Mouse (Mus musculus) lung, embryonic 16.5 days (tissue): ENCODE measurements at regions not wholly inside any gene's neighbourhood (a gene's known extent, or its start where the extent isn't known, plus 50 kb on each side); places are given as distances from the start of the nearest gene placed in this dataset.

Experiments used
- ATAC-seq: fragments of 200-750 bp; cut with Nextera tagmentation; 2 replicates; pipeline ENCODE4 v1.8.0; 2017; ENCODE audit warnings: low read depth, mild to moderate bottlenecking, moderate library complexity
- H3K27ac ChIP-seq: fragments of 300-500 bp; sonication (generic); 2 replicates; pipeline ENCODE4 v1.5.1; 2014; ENCODE audit warnings: mild to moderate bottlenecking, control low read depth, low read length
- H3K27me3 ChIP-seq: fragments of 300-500 bp; sonication (generic); 2 replicates; pipeline ENCODE4 v1.6.1; 2014; ENCODE audit warnings: low read depth, low read length, mixed read lengths; ENCODE audit not compliant: control insufficient read depth, insufficient read depth
- H3K36me3 ChIP-seq: fragments of 300-500 bp; sonication (generic); 2 replicates; pipeline ENCODE4 v1.6.1; 2014; ENCODE audit warnings: low read length; ENCODE audit not compliant: control insufficient read depth, insufficient read depth
- H3K4me1 ChIP-seq: fragments of 300-500 bp; sonication (generic); replicated peaks from 2 replicates; pipeline ENCODE4 v1.6.1; 2014; ENCODE audit warnings: low read length, mixed read lengths; ENCODE audit not compliant: control insufficient read depth, insufficient read depth
- H3K4me2 ChIP-seq: fragments of 300-500 bp; sonication (generic); 2 replicates; pipeline ENCODE4 v1.6.1; 2014; ENCODE audit warnings: low read depth, low read length, control low read depth
- H3K4me3 ChIP-seq: fragments of 300-500 bp; sonication (generic); 2 replicates; pipeline ENCODE4 v1.5.1; 2014; ENCODE audit warnings: mild to moderate bottlenecking, low read length, control low read depth
- H3K9ac ChIP-seq: fragments of 300-500 bp; sonication (generic); 2 replicates; pipeline ENCODE4 v1.6.1; 2014; ENCODE audit warnings: low read length, control low read depth
- H3K9me3 ChIP-seq: fragments of 300-500 bp; sonication (generic); 2 replicates; pipeline ENCODE4 v1.6.1; 2016; ENCODE audit warnings: low read length; ENCODE audit not compliant: control insufficient read depth
- WGBS: fragments of 180-500 bp; shearing (Covaris S2); extraction: QIAGEN DNeasy Blood & Tissue Kit; methylation state at CpG from one replicate; pipeline ENCODE4 v1.1.7; 2014; 5-methylcytosine and 5-hydroxymethylcytosine counted together

DNA sequence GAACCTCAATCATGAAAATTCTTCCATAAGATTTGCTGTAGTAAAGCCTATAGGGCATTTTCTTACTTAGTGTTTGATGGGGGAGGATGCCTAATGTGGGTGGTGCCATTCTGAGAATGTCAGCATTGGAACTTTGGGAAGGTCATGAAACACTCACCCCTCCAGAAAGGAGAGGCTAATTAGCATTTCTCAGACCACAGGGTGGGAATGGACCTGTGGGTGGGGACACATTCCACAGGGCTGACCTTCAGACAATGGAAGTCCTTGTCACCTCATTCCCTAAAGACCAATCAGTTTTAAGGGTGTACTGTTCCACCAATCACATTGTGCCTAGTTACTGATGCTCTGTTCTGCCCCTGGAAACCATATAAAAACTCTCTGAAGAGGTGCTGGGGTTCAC lies 541.5 kb upstream of the Nbea start:
- no peaks in the 10 kb centered on the region for H3K9me3 ChIP-seq
- no peaks in the 10 kb centered on the region for H3K36me3 ChIP-seq
- no peaks in the 10 kb centered on the region for H3K27me3 ChIP-seq
- H3K4me2 ChIP-seq, result no peak overlapping the region
- no peak overlapping the region for H3K27ac ChIP-seq
- H3K4me1 ChIP-seq, result no peaks in the 10 kb centered on the region
- H3K4me3 ChIP-seq, result no peak overlapping the region
- H3K9ac ChIP-seq, result no peak overlapping the region
- ATAC-seq, result no peak

DNA sequence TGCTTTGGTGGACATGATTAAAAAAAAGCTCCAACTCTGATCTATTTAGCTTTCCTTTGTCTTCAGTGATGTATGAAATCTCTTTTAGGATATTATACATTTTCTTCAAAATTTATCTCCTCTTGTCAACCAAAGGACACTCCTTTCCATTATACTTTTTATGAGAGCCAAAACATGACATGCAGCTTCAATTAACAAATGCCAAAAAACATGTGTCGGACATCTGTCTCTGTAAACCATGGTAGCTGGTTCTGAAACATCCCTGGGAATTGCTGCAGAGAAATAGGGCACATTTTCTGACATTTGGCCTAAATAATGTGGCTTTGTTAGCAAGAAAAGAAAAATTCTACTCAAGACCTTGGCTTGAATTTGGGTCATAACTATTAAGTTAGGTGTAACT lies 524.8 kb upstream of the Nbea start:
- H3K9me3 ChIP-seq, result no peaks in the 10 kb centered on the region
- H3K27me3 ChIP-seq, result no peaks in the 10 kb centered on the region
- H3K4me3 ChIP-seq, result no peak overlapping the region
- H3K27ac ChIP-seq, result no peak overlapping the region
- no peak overlapping the region for H3K9ac ChIP-seq
- H3K36me3 ChIP-seq, result no peaks in the 10 kb centered on the region
- WGBS, result 76% methylated on average over 1 of the region's 1 CpGs
- no peak for ATAC-seq
- no peaks in the 10 kb centered on the region for H3K4me1 ChIP-seq
- no peak overlapping the region for H3K4me2 ChIP-seq

DNA sequence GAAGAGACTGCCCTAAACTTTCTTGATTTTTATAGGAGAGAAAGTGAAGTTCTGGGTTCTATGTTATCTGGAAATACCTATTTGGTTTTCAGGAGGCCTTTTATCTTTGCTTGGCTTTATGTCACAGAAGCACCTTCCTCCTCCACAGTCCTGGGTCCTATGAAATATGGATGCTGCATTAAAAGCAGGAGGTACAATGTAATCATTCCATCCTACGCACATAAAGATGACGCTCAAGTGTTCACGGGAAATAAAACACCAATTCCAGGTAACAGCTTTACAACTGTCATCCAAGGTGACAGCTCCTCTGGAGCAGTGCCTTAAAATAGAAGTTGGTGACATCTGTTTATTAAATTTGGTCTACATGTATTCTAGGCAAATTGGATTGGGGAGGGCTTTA lies 523.8 kb upstream of the Nbea start:
- Histone ChIP-seq H3K9ac (no peak overlapping the region), H3K27ac (no peak overlapping the region), H3K27me3 (no peaks in the 10 kb centered on the region), H3K4me1 (no peaks in the 10 kb centered on the region), H3K36me3 (no peaks in the 10 kb centered on the region), H3K4me3 (no peak overlapping the region), H3K9me3 (no peaks in the 10 kb centered on the region), H3K4me2 (no peak overlapping the region)
- ATAC-seq, result no peak
- 69% methylated on average over 3 of the region's 3 CpGs for WGBS

DNA sequence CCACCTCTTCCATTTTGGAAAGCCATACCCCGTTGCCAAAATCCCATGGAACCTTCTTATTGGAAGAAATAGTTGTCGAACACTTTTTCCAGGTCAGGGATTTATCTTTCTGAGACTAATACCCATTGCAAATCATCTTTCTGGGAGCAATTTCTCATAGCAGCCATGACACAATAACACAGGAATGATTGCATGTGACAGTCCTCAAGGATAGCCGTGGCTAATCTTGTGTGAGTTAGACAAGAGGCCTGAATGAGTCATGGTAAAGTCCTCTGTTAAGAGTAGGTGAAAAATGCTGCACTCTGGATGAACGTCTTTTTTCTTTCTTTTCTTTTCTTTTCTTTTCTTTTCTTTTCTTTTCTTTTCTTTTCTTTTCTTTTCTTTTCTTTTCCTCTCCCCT lies 522.5 kb upstream of the Nbea start:
- Histone ChIP-seq H3K9ac (no peak overlapping the region), H3K27me3 (no peaks in the 10 kb centered on the region), H3K4me3 (no peak overlapping the region), H3K4me1 (no peaks in the 10 kb centered on the region), H3K36me3 (no peaks in the 10 kb centered on the region), H3K9me3 (no peaks in the 10 kb centered on the region), H3K27ac (no peak overlapping the region), H3K4me2 (no peak overlapping the region)
- WGBS, result 66% methylated on average over 4 of the region's 4 CpGs
- no peak for ATAC-seq

DNA sequence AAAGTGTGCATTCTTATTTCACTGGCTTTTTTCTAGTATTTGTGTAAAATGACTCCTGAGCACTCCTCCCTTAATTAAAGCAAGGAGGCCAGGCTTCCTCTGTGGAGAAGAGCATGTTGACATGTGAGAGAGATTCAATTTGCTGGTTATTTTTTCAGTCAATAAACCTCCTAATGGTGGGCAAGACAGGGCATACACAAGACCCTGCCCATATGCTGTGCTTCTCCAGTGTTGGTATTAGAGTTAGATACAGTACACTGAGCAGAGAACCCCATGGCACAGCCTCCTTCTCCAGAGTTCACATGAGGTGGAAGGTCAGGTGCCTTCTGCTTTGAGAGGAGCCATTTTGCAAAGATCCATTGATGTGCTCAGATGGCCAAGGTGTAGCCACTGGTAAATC lies 515.4 kb upstream of the Nbea start:
- Histone ChIP-seq H3K9me3 (no peaks in the 10 kb centered on the region), H3K36me3 (no peaks in the 10 kb centered on the region), H3K27me3 (no peaks in the 10 kb centered on the region), H3K4me2 (no peak overlapping the region), H3K4me1 (no peaks in the 10 kb centered on the region), H3K4me3 (no peak overlapping the region), H3K27ac (no peak overlapping the region), H3K9ac (no peak overlapping the region)
- no peak for ATAC-seq

DNA sequence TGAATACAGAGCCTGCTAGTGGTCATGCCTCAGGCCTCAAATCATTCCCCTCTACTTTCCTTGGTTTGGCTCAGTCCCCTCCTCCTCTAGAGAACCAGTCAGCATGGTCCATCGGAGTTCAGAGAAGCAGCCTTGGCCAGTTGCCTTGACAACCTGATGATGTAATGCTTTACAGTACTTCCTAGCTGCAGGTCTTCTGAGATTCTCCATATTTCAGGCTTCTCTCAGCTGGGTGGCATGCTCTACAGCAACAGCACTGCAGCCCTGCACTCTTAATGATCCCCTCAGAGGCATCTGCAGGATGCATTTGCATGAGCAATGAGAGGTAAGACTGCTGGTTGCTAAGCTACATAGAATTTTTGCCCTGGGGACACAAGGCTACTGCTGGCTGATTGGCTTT lies 514.7 kb upstream of the Nbea start:
- no peak overlapping the region for H3K4me2 ChIP-seq
- H3K27ac ChIP-seq, result no peak overlapping the region
- H3K9me3 ChIP-seq, result no peaks in the 10 kb centered on the region
- no peaks in the 10 kb centered on the region for H3K27me3 ChIP-seq
- WGBS, result 8% methylated on average over 1 of the region's 1 CpGs
- ATAC-seq, result no peak
- H3K4me3 ChIP-seq, result no peak overlapping the region
- H3K36me3 ChIP-seq, result no peaks in the 10 kb centered on the region
- no peak overlapping the region for H3K9ac ChIP-seq
- H3K4me1 ChIP-seq, result no peaks in the 10 kb centered on the region

DNA sequence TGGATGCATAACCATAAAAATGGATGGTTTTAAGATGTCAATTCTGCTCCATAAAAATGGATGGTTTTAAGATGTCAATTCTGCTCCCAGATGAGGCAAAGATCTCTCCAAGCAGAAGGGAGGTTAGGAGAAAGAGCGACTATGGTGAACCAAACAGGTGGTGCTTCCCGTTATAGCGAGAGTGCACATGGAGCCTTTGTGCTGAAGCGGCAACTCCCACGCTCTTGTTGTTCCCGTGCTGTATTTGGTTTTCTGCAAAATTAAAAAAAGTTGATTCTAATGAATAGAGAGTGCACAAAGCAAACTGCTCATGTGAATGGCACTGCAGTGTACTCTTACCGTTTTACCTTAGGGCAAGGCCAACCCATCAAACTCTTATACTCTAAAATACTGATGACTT lies 497.5 kb upstream of the Nbea start:
- Histone ChIP-seq H3K4me2 (no peak overlapping the region), H3K4me1 (no peaks in the 10 kb centered on the region), H3K27me3 (no peaks in the 10 kb centered on the region), H3K27ac (no peak overlapping the region), H3K36me3 (no peaks in the 10 kb centered on the region), H3K9me3 (no peaks in the 10 kb centered on the region), H3K9ac (no peak overlapping the region), H3K4me3 (no peak overlapping the region)
- no peak for ATAC-seq
- 92% methylated on average over 7 of the region's 7 CpGs for WGBS

DNA sequence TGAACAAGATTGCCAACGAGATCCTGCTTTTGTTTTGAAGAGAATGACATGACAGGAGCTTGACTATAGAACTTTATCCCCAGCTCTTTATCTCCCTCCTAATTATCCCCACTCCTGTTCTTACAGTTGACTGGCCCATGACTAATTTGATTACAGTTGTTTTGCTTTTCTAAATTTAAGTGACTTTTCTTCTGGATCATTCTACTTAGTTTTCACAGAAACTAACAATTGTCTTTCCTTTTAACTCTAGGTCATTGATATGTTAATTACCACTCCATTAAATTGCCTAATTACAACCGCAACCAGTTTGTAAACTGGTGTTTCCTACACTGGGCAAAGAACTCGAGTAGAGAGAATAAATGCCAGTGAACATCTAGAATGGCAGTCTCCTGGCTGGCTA lies 485.3 kb upstream of the Nbea start:
- H3K4me2 ChIP-seq, result no peak overlapping the region
- no peaks in the 10 kb centered on the region for H3K4me1 ChIP-seq
- H3K9me3 ChIP-seq, result no peaks in the 10 kb centered on the region
- no peak overlapping the region for H3K4me3 ChIP-seq
- H3K27me3 ChIP-seq, result no peaks in the 10 kb centered on the region
- no peaks in the 10 kb centered on the region for H3K36me3 ChIP-seq
- ATAC-seq, result no peak
- H3K27ac ChIP-seq, result no peak overlapping the region
- H3K9ac ChIP-seq, result no peak overlapping the region
- WGBS, result 52% methylated on average over 3 of the region's 3 CpGs

DNA sequence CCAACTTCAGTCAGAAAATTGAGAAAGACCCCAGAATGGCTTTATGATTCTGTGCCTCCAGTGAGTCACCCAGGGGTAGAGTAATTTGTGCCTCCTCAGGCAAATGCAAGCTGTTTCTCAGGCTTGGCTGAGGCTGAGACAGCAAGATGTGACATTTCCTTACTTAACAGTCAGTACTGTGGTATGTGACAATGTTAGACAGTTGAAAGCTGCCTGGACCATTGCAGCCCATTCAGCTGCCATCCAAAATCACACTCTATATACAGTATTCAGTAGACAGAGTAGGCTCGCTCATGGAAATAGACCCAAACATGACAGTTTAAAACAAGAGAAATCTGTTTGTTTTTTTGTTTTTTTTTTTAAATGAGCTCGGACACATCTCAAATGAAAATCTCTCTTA lies 477.1 kb upstream of the Nbea start:
- Histone ChIP-seq H3K4me1 (no peaks in the 10 kb centered on the region), H3K9ac (no peak overlapping the region), H3K9me3 (no peaks in the 10 kb centered on the region), H3K27ac (no peak overlapping the region), H3K4me3 (no peak overlapping the region), H3K4me2 (no peak overlapping the region), H3K36me3 (no peaks in the 10 kb centered on the region), H3K27me3 (no peaks in the 10 kb centered on the region)
- ATAC-seq, result no peak
- WGBS, result 84% methylated on average over 2 of the region's 2 CpGs

DNA sequence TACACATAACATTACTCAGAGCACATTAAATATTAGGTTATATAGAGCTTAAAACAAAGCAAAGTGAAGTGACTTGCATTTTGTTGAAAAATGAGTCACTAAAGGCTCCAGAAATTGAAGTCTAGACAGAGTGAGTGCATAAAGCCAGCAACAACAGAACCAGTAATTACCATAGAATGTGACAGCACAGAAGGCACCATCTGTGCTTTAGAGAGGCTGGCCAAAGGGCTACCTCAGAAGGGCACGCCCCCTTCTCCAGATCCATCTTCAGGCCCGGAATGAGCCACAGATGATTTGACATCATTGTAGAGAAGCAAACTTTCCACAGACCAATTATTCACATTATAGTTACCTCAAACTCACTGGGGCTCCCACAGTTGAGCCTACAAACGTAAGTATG lies 463.8 kb upstream of the Nbea start:
- ATAC-seq, result no peak
- Histone ChIP-seq H3K27ac (no peak overlapping the region), H3K36me3 (no peaks in the 10 kb centered on the region), H3K9me3 (no peaks in the 10 kb centered on the region), H3K27me3 (no peaks in the 10 kb centered on the region), H3K4me2 (no peak overlapping the region), H3K4me1 (no peaks in the 10 kb centered on the region), H3K4me3 (no peak overlapping the region), H3K9ac (no peak overlapping the region)
- 78% methylated on average over 3 of the region's 3 CpGs for WGBS
